Mouse (Mus musculus): Measurements from ENCODE around the gene Spef1. TPM values are rescaled to one million over a fixed set of nuclear protein-coding genes. Genes with fewer than 3 reads are reported as not detected.

The Spef1 gene
- polyA plus RNA-seq, 1 experiment = 2.4 TPM

- WGBS = 91% methylated on average over 8 of the region's 8 CpGs
- Histone ChIP-seq H3K27ac (ENCODE audit: insufficient read depth, low read length) (no peak overlapping the region; the same call in 1 of the 2 replicates), H3K27me3 (ENCODE audit: control insufficient read depth, insufficient read depth, low read length) (no peaks in the 10 kb centered on the region), H3K36me3 (ENCODE audit: control insufficient read depth, insufficient read depth, low read length) (no peaks in the 10 kb centered on the region), H3K4me1 (ENCODE audit: control insufficient read depth, insufficient read depth, insufficient read length) (peaks cover 3% of the 10 kb centered on the region; the same call in 1 of the 2 replicates), H3K4me3 (ENCODE audit: extremely low read depth, insufficient read depth, insufficient read length) (no peak overlapping the region)
- no peak for TF ChIP-seq POLR2A (IDR thresholded peaks at IDR 0.05; ENCODE audit: low read depth, low read length)
- TF ChIP-seq CTCF (IDR thresholded peaks at IDR 0.05; ENCODE audit: extremely low read depth, insufficient read depth, insufficient read length, insufficient replicate concordance) = no peak
- no peak for DNase-seq (ENCODE audit: low read depth in 1 of 2, low spot score in 2 of 2)
Observed at GRCm38 (mm10) chr2:131134826-131135400, 52.2 kb downstream of the Spef1 start.

GRCm38 (mm10) chr2:131134381-131134780 lies 52.7 kb downstream of the Spef1 start:
- WGBS = 41% methylated on average over 1 of the region's 1 CpGs
- Histone ChIP-seq H3K4me3 (ENCODE audit: extremely low read depth, insufficient read depth, insufficient read length) (no peak overlapping the region), H3K4me1 (ENCODE audit: control insufficient read depth, insufficient read depth, insufficient read length) (peaks cover 3% of the 10 kb centered on the region; the same call in 1 of the 2 replicates), H3K27ac (ENCODE audit: insufficient read depth, low read length) (no peak overlapping the region), H3K27me3 (ENCODE audit: control insufficient read depth, insufficient read depth, low read length) (no peaks in the 10 kb centered on the region), H3K36me3 (ENCODE audit: control insufficient read depth, insufficient read depth, low read length) (no peaks in the 10 kb centered on the region)
- TF ChIP-seq CTCF (IDR thresholded peaks at IDR 0.05; ENCODE audit: extremely low read depth, insufficient read depth, insufficient read length, insufficient replicate concordance) (no peak), POLR2A (IDR thresholded peaks at IDR 0.05; ENCODE audit: low read depth, low read length) (no peak)
- DNase-seq (ENCODE audit: low read depth in 1 of 2, low spot score in 2 of 2) = no peak

- peaks cover 3% of the 10 kb centered on the region; the same call in 1 of the 2 replicates for H3K4me1 ChIP-seq (ENCODE audit: control insufficient read depth, insufficient read depth, insufficient read length)
Observed at GRCm38 (mm10) chr2:131132930-131133547, 54.0 kb downstream of the Spef1 start, which contains the start of gene Gm11037. Gene Gm11037, plus strand, starts transcription at chr2:131133497.

GRCm38 (mm10) chr2:131132111-131132888 lies 54.8 kb downstream of the Spef1 start:
- no peak for DNase-seq (ENCODE audit: low read depth in 1 of 2, low spot score in 2 of 2)
- Histone ChIP-seq H3K4me3 (ENCODE audit: extremely low read depth, insufficient read depth, insufficient read length) (no peak overlapping the region), H3K36me3 (ENCODE audit: control insufficient read depth, insufficient read depth, low read length) (no peaks in the 10 kb centered on the region), H3K27me3 (ENCODE audit: control insufficient read depth, insufficient read depth, low read length) (no peaks in the 10 kb centered on the region), H3K4me1 (ENCODE audit: control insufficient read depth, insufficient read depth, insufficient read length) (peaks cover 5% of the 10 kb centered on the region; the same call in 1 of the 2 replicates), H3K27ac (ENCODE audit: insufficient read depth, low read length) (no peak overlapping the region)
- no peak for TF ChIP-seq POLR2A (IDR thresholded peaks at IDR 0.05; ENCODE audit: low read depth, low read length)
- TF ChIP-seq CTCF (IDR thresholded peaks at IDR 0.05; ENCODE audit: extremely low read depth, insufficient read depth, insufficient read length, insufficient replicate concordance) = no peak
- WGBS = 92% methylated on average over 10 of the region's 10 CpGs

More at GRCm38 (mm10) chr2:131132930-131133547, 54.0 kb downstream of the Spef1 start, which contains the start of gene Gm11037:
- Histone ChIP-seq H3K27me3 (ENCODE audit: control insufficient read depth, insufficient read depth, low read length) (no peaks in the 10 kb centered on the region), H3K36me3 (ENCODE audit: control insufficient read depth, insufficient read depth, low read length) (no peaks in the 10 kb centered on the region), H3K4me3 (ENCODE audit: extremely low read depth, insufficient read depth, insufficient read length) (no peak within 1 kb of the TSS), H3K27ac (ENCODE audit: insufficient read depth, low read length) (no peak within 1 kb of the TSS)
- WGBS = 92% methylated on average over 9 of the region's 9 CpGs
- TF ChIP-seq CTCF (IDR thresholded peaks at IDR 0.05; ENCODE audit: extremely low read depth, insufficient read depth, insufficient read length, insufficient replicate concordance) (no peak), POLR2A (IDR thresholded peaks at IDR 0.05; ENCODE audit: low read depth, low read length) (no peak)
- no peak for DNase-seq (ENCODE audit: low read depth in 1 of 2, low spot score in 2 of 2)

GRCm38 (mm10) chr2:131130849-131131248 lies 56.2 kb downstream of the Spef1 start:
- Histone ChIP-seq H3K27ac (ENCODE audit: insufficient read depth, low read length) (no peak overlapping the region), H3K36me3 (ENCODE audit: control insufficient read depth, insufficient read depth, low read length) (no peaks in the 10 kb centered on the region), H3K4me1 (ENCODE audit: control insufficient read depth, insufficient read depth, insufficient read length) (peaks cover 10% of the 10 kb centered on the region), H3K27me3 (ENCODE audit: control insufficient read depth, insufficient read depth, low read length) (no peaks in the 10 kb centered on the region), H3K4me3 (ENCODE audit: extremely low read depth, insufficient read depth, insufficient read length) (no peak overlapping the region)
- no peak for TF ChIP-seq CTCF (IDR thresholded peaks at IDR 0.05; ENCODE audit: extremely low read depth, insufficient read depth, insufficient read length, insufficient replicate concordance)
- no peak for TF ChIP-seq POLR2A (IDR thresholded peaks at IDR 0.05; ENCODE audit: low read depth, low read length)
- no peak for DNase-seq (ENCODE audit: low read depth in 1 of 2, low spot score in 2 of 2)
- 93% methylated on average over 2 of the region's 2 CpGs for WGBS

- no peaks in the 10 kb centered on the region for H3K27me3 ChIP-seq (ENCODE audit: control insufficient read depth, insufficient read depth, low read length)
- TF ChIP-seq POLR2A (IDR thresholded peaks at IDR 0.05; ENCODE audit: low read depth, low read length) (no peak), CTCF (IDR thresholded peaks at IDR 0.05; ENCODE audit: extremely low read depth, insufficient read depth, insufficient read length, insufficient replicate concordance) (no peak)
- 74% methylated on average over 5 of the region's 5 CpGs for WGBS
- H3K27ac ChIP-seq (ENCODE audit: insufficient read depth, low read length) = no peak overlapping the region
- no peak overlapping the region for H3K4me3 ChIP-seq (ENCODE audit: extremely low read depth, insufficient read depth, insufficient read length)
- H3K36me3 ChIP-seq (ENCODE audit: control insufficient read depth, insufficient read depth, low read length) = no peaks in the 10 kb centered on the region
- peaks cover 7% of the 10 kb centered on the region for H3K4me1 ChIP-seq (ENCODE audit: control insufficient read depth, insufficient read depth, insufficient read length)
- DNase-seq (ENCODE audit: low read depth in 1 of 2, low spot score in 2 of 2) = no peak
Observed at GRCm38 (mm10) chr2:131129836-131130235, 57.2 kb downstream of the Spef1 start.

All from spleen, adult 2 months (tissue).